Mouse (Mus musculus) cerebellum, adult 8-10 months (tissue): ENCODE results near the gene Mob1a.
"Not testable (repeated sequence)": the region's sequence is repeated elsewhere in the genome, so short reads cannot be mapped to it uniquely, and the experiment has no call there.

ENCODE experiments used
- DNase-seq: peaks from one replicate; pipeline ENCODE4 v3.0.0; 2022

The Mob1a gene

DNA sequence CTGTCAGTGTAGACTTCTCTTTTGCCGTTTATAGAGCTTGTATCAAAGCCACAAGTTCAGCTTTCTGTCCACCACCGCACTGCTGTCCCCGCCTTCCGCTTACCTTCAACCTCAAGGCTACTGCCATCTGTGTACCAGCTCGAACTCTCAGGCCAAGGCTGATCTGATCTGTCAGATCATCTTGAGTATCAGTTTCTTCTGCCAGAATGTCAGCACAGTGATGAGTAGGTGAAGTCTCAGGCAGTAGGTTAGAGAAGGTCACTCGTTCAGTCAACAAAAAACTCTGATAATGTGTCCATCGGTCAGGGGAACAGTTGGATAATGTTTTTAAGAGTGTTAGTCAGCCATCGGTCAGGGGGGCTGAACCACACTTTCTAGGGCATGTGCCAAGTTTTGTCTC is 19.5 kb downstream of the Mob1a start:
- not testable (repeated sequence) for DNase-seq

DNA sequence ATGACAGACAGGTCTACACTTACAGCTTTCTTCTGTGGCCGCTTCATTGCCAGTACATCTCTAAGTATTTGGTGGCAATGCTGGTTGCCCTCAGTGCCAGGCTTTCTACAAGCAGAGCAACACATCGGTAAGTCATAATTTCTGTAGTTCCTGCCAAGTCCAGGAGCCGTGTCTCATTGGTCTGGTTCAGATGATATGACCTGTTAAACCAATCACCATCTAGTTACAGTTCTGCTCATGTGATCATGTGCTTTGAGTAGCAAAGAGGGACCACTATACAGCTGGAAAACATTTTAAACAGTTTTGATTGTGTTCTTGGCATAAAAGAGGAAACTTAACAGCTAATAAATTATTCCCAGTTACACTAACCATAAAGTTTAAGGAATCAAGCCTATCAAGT is 22.1 kb downstream of the Mob1a start:
- DNase-seq: no peak

DNA sequence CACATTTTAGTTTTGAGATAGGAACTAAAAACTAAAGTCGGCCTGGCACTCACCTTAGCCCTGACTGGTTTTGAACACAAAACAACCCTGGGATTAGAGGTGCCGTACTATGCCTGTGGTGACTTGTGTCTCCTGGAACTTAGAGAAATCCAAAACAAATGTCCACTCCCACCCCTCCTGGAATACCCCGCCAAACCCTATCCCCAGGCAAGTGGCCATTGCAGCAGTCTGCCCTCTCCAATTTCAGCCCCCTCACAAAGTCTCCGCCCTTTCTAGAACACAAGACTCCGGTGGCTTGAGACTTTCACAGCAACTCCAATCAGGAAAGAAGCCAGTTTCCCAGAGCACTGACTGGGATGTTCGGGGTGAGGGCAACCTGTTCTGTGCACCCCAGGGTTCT is 23.1 kb downstream of the Mob1a start, which contains the start of gene Bola3:
Gene Bola3, plus strand, starts transcription at position 275 of the 400 bp plus-strand sequence.
- DNase-seq: no peak

DNA sequence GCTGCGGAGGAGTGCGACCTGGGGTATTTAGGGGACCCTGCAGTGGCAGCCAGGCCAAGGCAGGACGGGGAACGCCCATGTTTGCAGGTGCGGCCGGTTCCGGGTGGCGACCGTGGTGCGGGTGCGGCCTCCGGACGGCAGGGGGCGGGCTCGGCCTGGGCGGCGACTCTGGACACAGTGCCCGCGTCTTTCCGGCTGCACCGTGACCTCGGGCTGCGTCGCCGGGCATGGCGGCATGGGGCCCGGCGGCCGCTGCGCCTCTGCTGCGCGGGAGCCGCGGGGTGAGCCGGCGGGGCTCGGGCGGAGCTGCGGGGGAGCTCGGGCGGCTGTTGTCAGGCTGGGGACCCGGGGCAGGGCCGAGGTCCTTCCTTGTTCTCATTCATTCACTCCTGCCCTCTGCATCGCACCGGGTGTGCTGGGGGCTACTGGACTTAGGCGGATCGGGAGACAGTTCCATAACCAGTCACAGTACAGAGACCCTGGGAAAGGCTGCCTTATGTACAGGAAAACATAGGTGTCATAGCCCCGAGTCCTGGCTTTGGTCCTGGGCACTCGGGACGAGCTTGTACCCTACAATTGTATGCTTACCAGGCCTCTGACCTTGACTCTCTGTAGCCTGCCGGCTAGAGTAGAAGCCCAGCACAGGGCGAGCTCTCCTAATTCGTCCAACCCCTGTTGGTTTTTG is 23.6 kb downstream of the Mob1a start:
- peak; percentile 94 for DNase-seq

DNA sequence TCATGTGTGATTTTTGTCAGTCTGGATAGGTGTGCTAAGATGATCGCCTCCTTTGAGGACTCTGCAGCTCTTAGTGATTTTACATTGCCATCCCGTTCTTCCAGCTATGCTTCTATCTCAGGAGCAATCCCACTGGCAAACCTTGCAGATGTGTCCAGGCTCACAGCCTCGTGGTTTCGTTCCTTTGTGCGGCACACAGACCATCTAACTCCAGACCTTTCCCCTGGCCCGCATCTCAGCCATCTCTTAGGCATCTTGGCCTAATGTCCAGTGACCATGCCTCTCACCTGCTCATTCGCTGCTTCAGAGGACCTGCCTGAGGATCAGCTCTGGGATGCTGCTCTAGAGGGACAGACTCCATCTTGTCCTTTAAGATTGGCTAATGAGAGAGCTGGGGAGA is 24.4 kb downstream of the Mob1a start:
- DNase-seq: no peak

DNA sequence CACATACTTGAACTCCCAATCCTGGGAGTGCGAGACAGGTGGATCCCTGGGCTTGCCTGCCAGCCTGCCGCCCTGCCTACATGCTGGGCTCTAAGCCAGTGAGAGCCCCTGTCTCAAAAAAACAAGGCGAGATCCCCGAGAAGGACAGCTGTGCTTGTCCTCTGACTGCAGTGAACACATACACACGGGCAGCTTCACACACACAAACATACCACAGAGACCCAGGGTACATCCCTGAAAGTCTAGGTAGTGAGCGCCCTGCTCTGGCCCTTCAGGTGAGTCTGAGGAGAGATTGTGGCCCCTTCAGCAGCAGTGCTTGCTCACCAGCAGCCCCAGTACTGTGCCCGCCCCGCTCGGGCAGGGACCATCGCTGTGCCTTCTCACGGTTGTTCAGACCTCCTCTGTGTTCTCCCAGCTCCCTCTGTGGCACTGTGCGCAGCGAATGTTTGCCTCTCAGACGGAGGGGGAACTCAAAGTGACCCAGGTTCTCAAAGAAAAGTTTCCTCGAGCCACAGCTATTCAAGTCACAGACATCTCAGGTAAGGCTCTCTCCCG is 25.1 kb downstream of the Mob1a start:
- DNase-seq: no peak

DNA sequence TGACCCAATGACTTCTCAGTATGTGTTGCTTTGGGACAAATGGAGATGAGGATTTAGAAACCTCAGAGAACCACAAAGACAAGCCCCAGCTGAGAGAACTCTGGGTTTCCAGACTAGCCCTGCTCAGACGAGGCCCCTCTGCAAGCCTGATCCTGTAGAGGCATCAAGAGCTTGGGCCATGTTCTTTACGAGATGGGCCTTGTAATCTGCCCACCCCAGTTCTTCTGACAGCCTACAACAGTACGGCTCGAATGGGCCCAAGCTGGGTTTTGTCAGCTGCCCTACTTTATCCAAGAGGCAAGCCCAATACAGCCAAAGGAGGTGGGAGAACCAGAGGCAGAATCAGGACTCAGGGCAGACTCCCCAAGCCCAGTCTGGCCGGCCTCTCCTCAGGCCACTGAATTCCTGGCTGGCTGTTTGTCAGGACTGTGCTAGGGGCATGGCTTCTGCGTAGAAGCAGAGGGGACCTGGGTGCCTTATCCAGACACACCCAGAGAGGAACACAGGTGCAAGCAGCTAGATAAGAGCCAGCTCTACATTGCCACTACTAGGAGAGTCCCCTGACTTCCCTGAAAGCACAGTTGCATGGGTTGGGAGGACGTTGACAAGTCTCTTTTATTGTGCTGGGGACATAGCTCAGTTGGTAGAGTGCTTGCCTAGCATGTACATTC is 25.8 kb downstream of the Mob1a start:
- DNase-seq: no peak

DNA sequence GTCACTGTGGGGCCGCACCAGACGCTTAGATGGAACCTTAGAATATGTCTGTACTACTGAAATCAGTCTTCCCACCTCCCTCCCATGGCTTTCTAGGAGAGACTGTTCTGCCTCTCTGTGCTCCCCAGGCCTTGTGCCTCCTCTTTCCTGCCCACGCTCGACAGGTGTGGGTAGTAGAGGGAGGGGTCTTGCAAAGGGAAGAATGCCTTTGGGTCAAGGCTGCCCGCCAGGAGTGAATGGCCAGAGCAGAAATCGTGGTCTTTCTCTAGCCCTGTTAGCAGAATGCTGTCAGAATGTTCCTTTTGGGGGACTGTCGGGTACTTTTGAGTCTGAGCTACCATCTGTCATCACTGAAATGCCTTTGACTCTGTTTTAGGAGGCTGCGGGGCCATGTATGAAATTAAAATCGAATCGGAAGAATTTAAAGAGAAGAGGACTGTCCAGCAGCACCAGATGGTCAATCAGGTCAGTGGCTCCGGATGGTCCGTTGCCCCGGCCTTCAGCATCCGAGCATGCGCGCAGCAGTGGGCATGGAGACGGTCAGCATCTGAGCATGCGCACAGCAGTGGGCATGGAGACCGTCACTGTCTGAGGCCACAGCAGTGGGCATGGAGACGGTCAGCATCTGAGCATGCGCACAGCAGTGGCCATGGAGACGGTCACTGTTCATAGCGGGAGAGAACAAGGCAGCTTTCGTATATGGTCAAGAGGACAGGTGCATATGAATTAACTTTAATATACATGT is 27.0 kb downstream of the Mob1a start:
- peak; percentile 82 for DNase-seq

DNA sequence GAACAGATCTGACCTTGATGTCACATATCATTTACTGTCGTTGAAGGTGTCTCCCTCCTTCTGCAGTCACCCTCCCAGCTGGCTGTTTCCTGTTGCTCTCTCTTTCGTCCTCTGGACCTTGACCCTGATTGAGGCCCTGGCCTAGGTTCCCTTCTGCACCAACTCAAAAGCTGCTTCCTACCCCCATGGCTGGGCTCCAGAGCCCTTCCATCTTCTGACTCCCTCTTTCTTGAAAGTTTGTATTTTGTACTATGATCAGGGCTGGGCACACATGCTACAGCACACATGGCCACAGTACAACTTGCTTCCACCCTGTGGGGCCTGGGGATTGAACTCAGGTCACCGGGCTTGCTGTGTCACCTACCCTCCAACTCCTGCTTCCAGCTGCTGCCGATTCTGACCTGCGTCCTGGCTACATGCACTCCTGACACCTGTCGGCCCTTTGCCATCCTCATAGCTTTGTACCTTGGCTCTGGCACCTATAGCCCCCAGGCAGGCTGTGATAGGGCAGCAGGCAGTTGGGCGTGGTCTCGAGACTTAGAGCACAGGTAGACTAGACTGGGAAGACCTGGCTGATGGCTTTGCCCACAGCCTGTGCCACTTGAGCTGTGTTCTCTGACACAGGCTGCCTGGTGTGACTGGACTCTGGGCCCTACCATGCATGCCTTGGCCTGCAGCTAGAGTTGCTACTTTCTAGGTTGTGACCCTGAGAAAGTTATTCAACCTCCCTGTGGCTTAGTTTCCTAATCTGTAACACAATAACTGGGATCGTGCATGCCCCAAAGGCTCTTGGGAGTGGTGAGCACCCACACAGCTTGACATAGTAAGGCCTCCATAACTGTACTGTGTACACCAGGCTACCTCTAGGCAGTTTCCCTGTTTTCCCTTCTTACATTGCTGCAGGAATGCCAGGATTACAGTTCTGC is 29.3 kb downstream of the Mob1a start:
- peak; percentile 28 for DNase-seq

DNA sequence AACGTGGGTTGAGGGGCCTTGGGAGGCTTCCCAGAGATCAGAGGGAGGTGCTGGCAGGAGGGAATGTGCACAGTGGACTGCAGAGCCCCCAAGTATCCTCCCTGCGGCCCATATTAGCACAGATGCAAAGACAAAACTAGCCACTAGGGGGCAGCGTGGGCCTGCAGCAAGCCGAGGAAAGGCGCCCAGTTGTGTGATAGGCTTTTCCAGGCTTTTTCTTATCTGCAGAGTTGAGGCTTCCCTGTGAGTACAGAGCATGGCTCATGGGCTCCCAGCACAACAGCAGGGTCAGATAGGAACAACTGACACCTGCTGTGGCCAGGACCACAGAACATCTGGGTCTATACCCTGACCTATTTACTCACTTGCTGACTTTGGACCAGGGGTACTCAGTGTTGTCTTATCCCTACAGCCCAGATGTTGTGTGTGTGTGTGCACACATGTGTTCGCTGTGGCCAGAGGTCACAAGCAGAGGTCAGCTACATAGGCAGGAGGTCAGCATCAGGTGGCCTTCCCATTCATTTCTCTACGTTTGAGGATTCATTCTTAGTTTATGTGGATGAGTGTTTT is 30.8 kb downstream of the Mob1a start:
- DNase-seq: peak; percentile 88

DNA sequence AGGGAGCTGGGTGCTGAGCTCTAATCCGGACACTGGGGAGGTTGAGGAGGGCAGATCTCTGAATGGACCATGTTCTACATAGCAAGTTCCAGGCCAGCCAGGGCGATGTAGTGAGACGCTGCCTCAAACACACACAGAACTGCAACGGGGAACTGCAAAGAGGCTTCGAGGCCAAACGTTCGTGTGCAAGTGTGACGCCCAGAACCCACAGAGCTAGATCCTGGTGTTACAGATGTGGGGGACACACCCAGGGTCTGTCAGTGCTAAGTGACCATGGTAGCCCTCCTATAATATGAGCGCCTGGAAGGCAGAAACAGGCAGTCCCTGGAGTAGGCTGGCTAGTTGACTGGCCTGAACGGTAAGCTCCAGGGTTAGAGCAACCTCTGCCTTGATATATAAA is 31.6 kb downstream of the Mob1a start:
- DNase-seq: no peak

DNA sequence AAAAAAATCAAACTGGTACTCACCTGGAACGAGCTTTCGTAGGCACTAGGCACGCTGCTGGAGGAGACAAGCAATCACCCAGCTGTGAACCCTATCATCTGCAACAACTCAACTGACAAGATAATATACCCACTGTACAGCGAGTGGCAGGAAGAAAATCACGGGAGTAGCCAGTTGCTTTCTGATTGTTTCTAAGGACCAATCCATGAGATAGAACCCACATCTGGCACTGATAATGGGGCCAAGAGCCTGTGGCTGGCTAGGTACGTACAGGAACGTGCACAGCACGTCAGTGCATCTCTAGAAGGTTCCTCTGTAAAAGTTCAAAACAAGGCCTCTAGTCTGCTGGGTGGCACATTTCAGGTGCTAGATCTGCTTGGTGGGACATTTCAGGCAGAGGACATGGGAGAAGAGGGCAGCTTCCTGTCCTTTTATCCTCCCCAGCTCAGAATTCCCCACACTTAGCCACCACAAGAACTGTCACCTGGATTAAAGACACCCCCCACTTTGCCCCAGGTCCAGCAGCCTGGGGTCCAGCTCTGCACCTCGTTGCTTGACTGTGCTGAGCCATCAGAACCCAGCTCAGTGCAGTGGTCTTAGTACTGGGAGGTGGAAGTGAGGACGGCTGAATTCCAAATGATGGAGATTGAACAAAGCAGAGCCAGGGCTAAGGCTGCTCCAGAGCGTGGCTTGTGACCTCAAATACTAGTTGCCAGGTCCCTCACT is 35.9 kb downstream of the Mob1a start:
- no peak for DNase-seq

DNA sequence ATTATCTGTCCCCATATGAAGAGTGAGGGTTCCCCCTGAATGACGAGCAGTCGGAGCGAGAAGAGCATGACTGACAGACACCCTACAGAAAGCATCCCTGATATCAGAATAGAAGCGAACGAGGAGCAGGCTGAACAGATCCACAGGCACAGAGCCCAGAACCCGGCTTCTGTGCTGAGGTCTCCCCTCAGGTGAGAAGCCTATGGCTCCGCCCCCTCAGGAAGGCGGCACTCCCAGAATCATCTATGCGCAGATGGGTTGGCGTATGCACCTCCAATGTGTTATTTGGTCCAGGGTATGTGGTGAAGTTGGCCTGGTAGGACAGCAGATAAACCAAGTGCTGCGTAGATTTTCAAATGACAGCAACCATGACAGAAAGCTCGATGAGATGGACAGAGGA is 37.3 kb downstream of the Mob1a start:
- DNase-seq: no peak

DNA sequence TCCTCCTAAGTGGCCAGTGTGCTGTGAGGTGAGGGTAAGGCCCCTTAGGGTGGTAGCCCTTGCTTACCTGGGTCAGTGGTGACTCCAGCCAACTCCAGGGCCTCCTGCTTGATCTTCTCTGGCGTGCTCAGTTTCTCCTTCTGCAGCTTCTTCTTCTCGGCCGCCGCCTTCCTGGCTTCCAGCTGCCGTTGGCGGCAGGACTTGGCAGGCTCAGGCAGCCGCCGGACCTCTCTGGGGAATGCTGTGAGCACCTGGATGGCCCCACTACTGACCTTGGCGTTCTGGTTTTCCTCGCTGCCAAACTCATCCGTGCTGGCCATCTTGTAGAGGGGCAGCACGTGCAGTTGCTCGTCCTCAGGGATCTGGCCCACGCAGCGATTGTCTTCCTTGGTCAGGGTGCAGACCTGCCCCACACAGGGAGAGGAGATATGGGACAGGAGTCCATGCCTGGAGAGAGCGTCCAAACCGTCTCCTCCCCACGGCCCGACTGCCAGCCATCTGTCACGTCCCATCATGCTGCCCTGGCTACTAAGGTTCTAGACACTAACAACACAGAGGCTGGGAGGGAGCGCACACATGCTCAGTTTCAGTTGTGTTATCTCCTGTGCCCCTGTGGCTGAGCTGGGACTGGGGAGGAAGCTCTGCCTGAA is 44.6 kb downstream of the Mob1a start:
- DNase-seq: peak; percentile 64

DNA sequence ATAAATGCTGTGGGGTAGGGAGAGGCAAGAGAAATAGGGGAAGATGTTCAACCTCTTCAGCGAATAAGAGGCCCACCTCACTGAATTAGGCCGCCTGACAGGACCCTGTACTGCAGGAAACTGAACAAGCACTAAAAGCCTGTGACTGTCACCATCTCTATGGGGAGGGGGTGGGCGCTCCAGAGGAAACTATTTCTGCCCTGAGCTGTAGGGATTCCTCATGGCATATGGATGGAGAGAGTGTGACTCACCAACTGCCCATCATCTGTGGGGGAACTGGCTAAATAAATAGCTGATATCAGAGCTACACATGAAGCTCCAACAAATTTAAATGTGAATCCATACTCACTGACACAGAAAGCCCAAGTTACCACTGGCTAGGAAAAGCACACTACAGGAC is 45.5 kb downstream of the Mob1a start:
- DNase-seq: no peak

DNA sequence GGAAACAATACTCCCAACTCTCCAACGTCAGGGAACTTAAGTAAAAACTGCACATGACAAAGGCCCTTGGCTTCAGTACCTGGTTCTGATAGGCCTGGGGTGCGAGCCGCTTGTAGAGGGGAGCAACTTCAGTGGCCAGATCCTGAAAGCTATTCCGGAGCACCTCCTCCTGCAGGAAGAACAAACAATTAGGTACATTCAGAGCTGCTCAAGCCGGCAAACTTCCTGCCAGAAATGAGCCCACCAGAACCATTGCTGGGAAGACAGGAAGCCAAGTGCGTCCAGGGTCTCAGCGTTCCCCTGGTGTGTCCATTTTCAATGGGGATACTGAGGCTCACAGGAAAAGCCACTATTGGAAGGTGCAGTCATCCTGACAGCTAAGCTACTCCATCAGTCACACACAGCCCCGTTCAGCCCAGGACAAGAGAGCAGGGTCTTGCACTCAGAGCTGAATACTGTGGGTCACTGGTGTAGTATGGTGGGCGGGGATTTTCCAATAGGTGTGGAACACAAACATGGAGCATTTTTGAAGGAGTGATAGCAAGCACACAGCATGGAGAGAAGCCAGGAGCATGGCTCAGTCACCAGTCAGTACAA is 48.0 kb downstream of the Mob1a start:
- DNase-seq: no peak

DNA sequence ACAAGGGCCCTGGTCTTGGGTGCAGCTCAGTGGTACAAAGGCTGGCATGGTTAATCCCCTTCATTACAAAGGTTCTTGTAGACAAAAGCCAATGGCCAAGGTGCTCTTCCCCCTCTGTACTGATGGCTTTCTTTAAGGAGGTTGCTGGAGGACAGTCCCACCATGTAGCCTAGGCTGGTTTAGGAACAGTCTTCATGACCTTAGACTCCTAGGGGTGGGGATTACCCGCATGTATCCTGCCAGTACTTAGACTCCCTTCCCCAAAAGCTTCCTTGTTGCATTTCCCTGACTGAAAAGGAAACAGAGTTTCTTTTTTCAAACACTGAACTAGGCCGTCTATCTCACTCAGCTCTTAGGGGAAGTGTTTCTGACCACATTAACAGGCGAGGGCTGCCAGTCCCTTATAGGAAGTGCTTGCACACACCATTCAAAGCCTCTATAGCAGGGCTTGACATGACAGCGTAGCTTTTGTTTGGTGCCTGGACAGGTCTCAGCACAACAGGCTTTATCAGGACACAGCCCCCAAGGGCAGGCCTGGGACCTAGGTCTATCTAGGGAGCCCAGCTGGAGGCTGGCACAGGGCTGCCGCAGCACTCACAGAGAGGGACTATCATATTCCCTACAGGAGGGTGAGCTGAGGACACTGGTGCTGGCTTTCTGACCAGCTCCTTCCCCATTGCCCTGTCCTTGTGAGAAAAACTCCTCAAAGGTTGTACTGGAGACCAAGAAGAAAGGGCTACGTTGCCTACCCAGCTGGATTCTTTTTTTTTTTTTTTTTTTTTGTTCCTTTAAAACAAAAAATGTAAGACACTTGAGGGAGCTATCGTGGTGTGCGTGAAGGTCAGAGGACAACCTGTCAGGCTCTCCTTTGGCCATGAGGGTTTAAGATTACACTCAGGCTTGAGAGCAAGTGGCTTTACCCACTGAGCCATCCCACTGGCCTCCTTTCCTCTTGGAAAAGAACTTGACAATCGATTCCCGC is 56.0 kb downstream of the Mob1a start:
- no peak for DNase-seq

DNA sequence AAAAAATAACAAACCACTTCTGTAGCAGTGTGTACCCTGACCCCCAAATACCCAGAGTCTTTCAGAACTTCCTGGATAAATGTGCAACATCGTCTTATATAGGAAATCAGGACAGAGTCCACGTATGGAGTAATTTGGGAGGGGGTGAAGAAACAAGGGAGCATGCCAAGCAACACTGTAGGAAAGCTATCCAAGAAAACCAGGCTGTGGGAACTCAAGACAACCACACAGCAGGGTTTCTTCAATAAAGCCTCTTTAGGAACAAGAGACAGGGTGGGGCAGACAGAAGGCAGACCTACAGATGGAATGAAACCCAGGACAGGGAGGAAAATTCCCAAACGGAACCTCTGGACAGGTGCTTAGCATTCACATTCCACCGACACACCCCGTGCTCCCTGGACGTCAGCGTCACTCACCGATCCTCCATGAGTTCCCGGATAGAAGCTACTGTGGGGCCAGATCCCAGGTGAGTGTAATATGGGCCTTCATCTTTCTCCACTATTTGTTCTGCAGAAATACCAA is 59.8 kb downstream of the Mob1a start:
- DNase-seq: no peak

DNA sequence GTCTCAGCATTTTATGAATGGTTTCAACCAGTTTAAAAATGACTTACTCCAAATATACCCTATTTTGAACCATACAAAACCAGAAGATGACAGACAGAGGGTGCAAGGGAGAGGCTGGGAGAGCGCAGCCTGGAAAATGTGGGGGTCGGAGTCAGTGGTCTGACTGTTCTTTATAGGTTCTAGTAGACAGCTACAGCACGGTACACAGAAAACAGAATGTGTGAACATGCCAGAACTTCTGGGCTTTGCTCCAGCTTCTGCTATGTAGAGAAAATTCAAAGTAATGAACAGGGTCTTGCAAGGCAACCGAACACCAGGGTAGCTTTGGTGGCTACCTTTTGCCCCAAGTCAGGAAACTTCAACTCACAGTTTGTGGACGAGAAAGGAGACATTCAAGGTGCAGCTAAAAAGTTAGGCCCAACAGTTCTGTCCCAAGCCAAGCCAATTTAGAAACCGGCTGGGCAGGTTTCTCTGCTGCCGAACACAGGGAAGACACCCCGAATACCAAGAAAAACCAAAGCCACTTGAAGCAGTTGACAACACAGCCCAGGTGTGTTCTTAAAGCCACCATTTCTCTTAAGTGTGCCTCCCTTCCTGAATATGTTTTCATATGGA is 66.5 kb downstream of the Mob1a start:
- no peak for DNase-seq
